Mouse (Mus musculus) CH12.LX (cell line): ENCODE data around the gene Arl15. TPM values are rescaled to one million over a fixed set of nuclear protein-coding genes. Genes with fewer than 3 reads are reported as not detected.

Experiments
- DNase-seq: peaks from one replicate; pipeline ENCODE4 v3.0.0-alpha.2; 2013; ENCODE audit errors: extremely low read depth
- H3K27ac ChIP-seq: 2 replicates; pipeline ENCODE4 v1.5.1; 2012; ENCODE audit warnings: low read depth, mild to moderate bottlenecking, control low read depth, moderate library complexity; ENCODE audit not compliant: insufficient read depth
- H3K27me3 ChIP-seq: replicated peaks from 2 replicates; pipeline ENCODE3; 2012; ENCODE audit warnings: inconsistent platforms
- H3K36me3 ChIP-seq, 2 experiments: replicated peaks in 1 of 2; 2 replicates each; pipeline versions ENCODE3 to v1.6.1; 2012; ENCODE audit warnings: inconsistent platforms in 1 of 2, low read length in 1 of 2, mild to moderate bottlenecking in 1 of 2, mixed read lengths in 1 of 2, moderate library complexity in 1 of 2; ENCODE audit not compliant: control insufficient read depth in 1 of 2, insufficient read depth in 1 of 2
- H3K4me1 ChIP-seq, 2 experiments: 2 replicates each; pipeline ENCODE4 v1.6.1; 2012; ENCODE audit warnings: inconsistent platforms in 1 of 2, moderate library complexity in 1 of 2; ENCODE audit not compliant: insufficient read depth in 2 of 2, control insufficient read depth in 1 of 2
- H3K4me2 ChIP-seq: 2 replicates; pipeline ENCODE4 v1.6.1; 2012; ENCODE audit warnings: low read depth, mild to moderate bottlenecking, control low read depth; ENCODE audit not compliant: poor library complexity, insufficient read depth, severe bottlenecking
- H3K4me3 ChIP-seq, 3 experiments: fragments of 150-350 bp in 1 of 3; sonication (generic) in 1 of 3; replicated peaks in 1 of 3; 2 replicates each; pipeline versions ENCODE3 to v1.5.1; 2011 to 2012; ENCODE audit warnings: low read depth in 2 of 3, low read length in 2 of 3, mild to moderate bottlenecking in 2 of 3, moderate library complexity in 2 of 3, control low read depth in 1 of 3, improper control_type of control experiment in 1 of 3, inconsistent platforms in 1 of 3, mixed read lengths in 1 of 3; ENCODE audit not compliant: poor library complexity in 1 of 3
- H3K79me2 ChIP-seq: replicated peaks from 2 replicates; pipeline ENCODE4 v1.6.1; 2012; ENCODE audit warnings: mild to moderate bottlenecking, moderate library complexity; ENCODE audit not compliant: control insufficient read depth, poor library complexity, insufficient read depth, severe bottlenecking; ENCODE audit errors: extremely low read depth
- H3K9ac ChIP-seq: 2 replicates; pipeline ENCODE4 v1.6.1; 2012; ENCODE audit warnings: low read depth, mild to moderate bottlenecking, control low read depth, moderate library complexity; ENCODE audit not compliant: insufficient read depth
- H3K9me3 ChIP-seq: replicated peaks from 2 replicates; pipeline ENCODE3; 2012; ENCODE audit warnings: low read length, inconsistent platforms, mixed read lengths
- CHD2 ChIP-seq: IDR thresholded peaks from 2 replicates; pipeline ENCODE4 v1.6.1; 2011; ENCODE audit warnings: low read length, improper control_type of control experiment
- CTCF ChIP-seq, 2 experiments: IDR thresholded peaks in 1 of 2; conservative IDR thresholded peaks in 1 of 2; 2 replicates each; pipeline ENCODE4 v1.5.1; 2011 to 2012; ENCODE audit warnings: low read depth in 2 of 2, low read length in 2 of 2, improper control_type of control experiment in 1 of 2, inconsistent platforms in 1 of 2, mild to moderate bottlenecking in 1 of 2, moderate library complexity in 1 of 2
- E2F4 ChIP-seq: IDR thresholded peaks from 2 replicates; pipeline ENCODE4 v1.6.1; 2011; ENCODE audit warnings: low read depth, low read length, improper control_type of control experiment; ENCODE audit not compliant: insufficient replicate concordance
- GABPA ChIP-seq: IDR thresholded peaks from 2 replicates; pipeline ENCODE4 v1.6.1; 2012; ENCODE audit warnings: low read depth, low read length, improper control_type of control experiment, inconsistent platforms; ENCODE audit not compliant: insufficient replicate concordance
- MAZ ChIP-seq: IDR thresholded peaks from 2 replicates; pipeline ENCODE4 v1.6.1; 2012; ENCODE audit warnings: low read depth, mild to moderate bottlenecking, inconsistent platforms, low read length, improper control_type of control experiment, moderate library complexity
- MXI1 ChIP-seq: IDR thresholded peaks from 2 replicates; pipeline ENCODE4 v1.6.1; 2011; ENCODE audit warnings: mild to moderate bottlenecking, low read depth, low read length, improper control_type of control experiment
- MYC ChIP-seq: IDR thresholded peaks from 2 replicates; pipeline ENCODE4 v1.6.1; 2011; ENCODE audit warnings: low read depth, mild to moderate bottlenecking, improper control_type of control experiment, low read length
- NRF1 ChIP-seq: IDR thresholded peaks from 2 replicates; pipeline ENCODE4 v1.6.1; 2014; ENCODE audit warnings: low read depth, mild to moderate bottlenecking, inconsistent platforms, low read length, improper control_type of control experiment, moderate library complexity
- RAD21 ChIP-seq: IDR thresholded peaks from 2 replicates; pipeline ENCODE4 v1.6.1; 2011; ENCODE audit warnings: low read depth, mild to moderate bottlenecking, low read length, improper control_type of control experiment, moderate library complexity
- RCOR1 ChIP-seq: conservative IDR thresholded peaks from 2 replicates; pipeline ENCODE4 v1.6.1; 2012; ENCODE audit warnings: low read depth, mild to moderate bottlenecking, inconsistent platforms, low read length, improper control_type of control experiment
- SMC3 ChIP-seq: IDR thresholded peaks from 2 replicates; pipeline ENCODE4 v1.6.1; 2011; ENCODE audit warnings: low read depth, low read length, improper control_type of control experiment
- TCF12 ChIP-seq: IDR thresholded peaks from 2 replicates; pipeline ENCODE4 v1.6.1; 2014; ENCODE audit warnings: low read depth, mild to moderate bottlenecking, inconsistent platforms, low read length, improper control_type of control experiment
- dilution Hi-C: fragments of 300-500 bp; cut with MboI; formaldehyde crosslinking; loops from 2 replicates; pipeline ENCODE4 v1.14.3; 2020; ENCODE audit warnings: low sequenced_read_pairs; ENCODE audit not compliant: extremely low pct_unique_long_range_greater_than_20kb, extremely low pct_ligation_motif_present
- in situ Hi-C: fragments of 300-500 bp; cut with MboI; formaldehyde crosslinking; loops from 3 replicates; pipeline ENCODE4 v1.14.3; 2019; ENCODE audit warnings: low sequenced_read_pairs, low pct_ligation_motif_present, low pct_unique_long_range_greater_than_20kb, mixed read lengths
- polyA plus RNA-seq: library from polyadenylated mRNA; unstranded; fragments of >175 nt; gene quantifications from 2 replicates; pipeline ENCODE4 v1.2.1, GENCODE M21; 2012; ENCODE audit warnings: low read depth; ENCODE audit not compliant: insufficient read length
- total RNA-seq, 2 experiments: library from RNA; depleted of rRNA; stranded (reverse); fragments of 300-350 nt in 1 of 2; fragments of >200 nt in 1 of 2; gene quantifications; 2 replicates each; pipeline ENCODE4 v1.2.3; 2012 to 2014

Gene Arl15
- total and polyA plus RNA-seq, 3 experiments: 2.2 to 5.2 (median 4.8) TPM

DNA sequence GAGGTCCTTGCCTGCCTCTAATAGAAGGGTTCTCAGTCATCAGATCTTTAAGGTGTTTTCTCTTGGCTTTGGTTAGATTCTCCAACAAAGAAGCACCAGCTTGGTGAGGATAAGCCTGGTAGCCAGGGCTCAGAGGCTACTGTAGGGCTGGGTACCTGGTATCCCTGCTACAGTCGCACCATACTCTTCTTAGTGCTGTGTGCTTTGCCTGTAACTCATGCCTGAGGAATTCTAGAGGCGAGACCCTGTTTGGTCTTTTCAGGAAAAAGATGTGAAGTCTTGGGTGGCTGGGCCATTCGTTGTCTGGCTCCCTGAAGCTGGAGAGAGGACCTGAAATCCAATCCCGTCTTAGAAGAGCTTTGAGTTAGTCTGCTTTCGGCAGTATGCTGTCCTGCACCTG is 93.8 kb downstream of the Arl15 start:
- Histone ChIP-seq H3K27ac (no peak overlapping the region), H3K79me2 (no peaks in the 10 kb centered on the region; the same call in 1 of the 2 replicates), H3K4me2 (no peak overlapping the region), H3K4me3 (no peak overlapping the region), H3K9me3 (no peaks in the 10 kb centered on the region), H3K9ac (no peak overlapping the region), H3K27me3 (no peaks in the 10 kb centered on the region), H3K36me3 (peaks cover 0 to 8% of the 10 kb centered on the region in 2 experiments), H3K4me1 (peaks cover 0 to 12% of the 10 kb centered on the region in 2 experiments; a peak in 1 of 4 replicates)
- no peak for TF ChIP-seq SMC3
- TF ChIP-seq NRF1: no peak
- TF ChIP-seq TCF12: no peak
- no peak for TF ChIP-seq CTCF (conservative IDR thresholded peaks at IDR 0.05 in 1 of 2, IDR thresholded peaks at IDR 0.05 in 1 of 2; ENCODE audit: low read depth in 2 of 2, low read length in 2 of 2)
- TF ChIP-seq MXI1: no peak
- TF ChIP-seq RCOR1: no peak
- no peak for TF ChIP-seq MAZ
- TF ChIP-seq RAD21: no peak
- TF ChIP-seq E2F4: no peak
- no peak for TF ChIP-seq MYC
- TF ChIP-seq GABPA: no peak
- DNase-seq: no peak
- in situ Hi-C loops: loop anchor here (25.0 kb wide), 3 partner anchors 199 to 899 kb away; partner anchors contain the start of gene Fst
- dilution Hi-C loops: no loop called here

DNA sequence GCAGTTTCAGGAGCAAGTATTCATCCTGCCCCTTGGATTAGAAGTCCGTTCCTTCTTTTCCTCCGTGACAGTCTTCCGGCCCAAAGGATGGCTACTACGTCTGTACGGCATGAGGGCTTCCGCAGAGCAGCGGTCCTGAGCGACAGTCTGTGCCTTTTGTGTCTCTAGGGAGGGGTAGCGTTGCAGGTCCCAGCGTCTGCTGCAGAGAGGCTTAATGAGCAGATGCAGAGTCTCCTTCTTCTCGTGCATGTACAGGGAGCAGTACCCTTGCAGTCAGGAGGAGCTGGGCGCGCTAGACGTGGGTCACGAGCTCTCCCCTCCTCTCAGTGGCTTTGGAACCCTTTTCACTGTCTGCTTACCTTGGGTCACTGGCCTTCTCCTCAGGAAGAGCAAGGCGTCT is 94.4 kb downstream of the Arl15 start:
- no peaks in the 10 kb centered on the region for H3K27me3 ChIP-seq
- H3K4me2 ChIP-seq: no peak overlapping the region
- TF ChIP-seq CHD2: no peak
- dilution Hi-C loops: no loop called here
- H3K4me3 ChIP-seq: no peak overlapping the region
- no peaks in the 10 kb centered on the region for H3K79me2 ChIP-seq
- in situ Hi-C loops: loop anchor here (25.0 kb wide), 3 partner anchors 199 to 899 kb away; partner anchors contain the start of gene Fst
- peaks cover 0 to 12% of the 10 kb centered on the region in 2 experiments; a peak in 1 of 4 replicates for H3K4me1 ChIP-seq
- H3K27ac ChIP-seq: no peak overlapping the region
- H3K9me3 ChIP-seq: no peaks in the 10 kb centered on the region
- H3K9ac ChIP-seq: no peak overlapping the region
- DNase-seq: no peak
- H3K36me3 ChIP-seq: peaks cover 0 to 8% of the 10 kb centered on the region in 2 experiments
